Mouse (Mus musculus): ENCODE data around the gene Ptprg.
A peak's percentile ranks its signal among the peaks of the same experiment; 100 is the strongest.

Ptprg gene

DNA sequence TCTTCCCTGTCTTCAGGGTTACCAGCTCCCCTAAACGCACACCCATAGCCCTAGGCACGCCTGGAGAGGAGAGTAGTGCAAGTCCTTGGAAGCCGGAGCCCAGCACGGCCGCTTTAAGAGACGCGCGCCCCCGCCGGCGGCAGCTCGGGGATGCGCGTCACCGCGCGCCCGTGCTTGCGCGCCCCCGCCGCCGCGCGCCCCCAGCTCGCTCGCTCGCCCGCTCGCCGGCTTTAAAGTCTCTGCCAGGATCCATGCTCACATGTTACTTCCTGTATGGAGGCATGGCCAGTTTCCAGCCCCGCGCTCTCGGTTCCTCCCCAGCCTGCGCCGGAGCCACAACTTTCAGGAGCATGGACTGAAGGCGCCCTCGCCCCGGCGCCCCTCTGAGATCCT, at the start of gene Ptprg:
Gene Ptprg (plus strand): TSS at position 260 of the 393 bp plus-strand sequence.
- DNase-seq, result peak; percentile 83

DNA sequence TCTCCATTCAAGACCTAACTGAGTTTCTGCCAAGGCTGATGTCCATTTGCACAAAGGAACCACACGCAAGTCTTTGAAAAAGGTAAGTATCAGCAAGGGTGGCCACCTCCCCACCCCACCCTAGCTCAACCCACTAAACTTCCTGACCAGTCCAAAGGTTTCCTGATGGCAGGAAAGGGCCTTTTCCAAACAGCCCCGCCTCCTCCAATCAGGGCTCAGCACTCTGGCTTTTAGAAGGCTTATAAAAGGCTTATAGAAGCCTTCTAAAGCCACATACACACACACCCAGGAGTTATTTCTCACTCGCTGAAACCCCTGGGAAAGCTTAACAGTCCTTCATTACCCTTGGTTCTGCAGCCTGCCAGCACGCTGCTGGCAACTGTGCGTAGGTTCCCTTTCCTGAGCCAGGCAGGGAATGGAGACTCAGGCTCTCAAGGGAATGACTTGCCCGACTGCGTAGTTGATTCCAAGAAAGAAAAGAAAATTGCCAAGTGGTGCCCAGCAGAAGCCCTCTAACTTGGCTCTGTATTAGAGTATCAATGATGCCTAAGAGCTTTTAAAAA, 49.4 kb upstream of the Ptprg start:
- DNase-seq, result no peak

DNA sequence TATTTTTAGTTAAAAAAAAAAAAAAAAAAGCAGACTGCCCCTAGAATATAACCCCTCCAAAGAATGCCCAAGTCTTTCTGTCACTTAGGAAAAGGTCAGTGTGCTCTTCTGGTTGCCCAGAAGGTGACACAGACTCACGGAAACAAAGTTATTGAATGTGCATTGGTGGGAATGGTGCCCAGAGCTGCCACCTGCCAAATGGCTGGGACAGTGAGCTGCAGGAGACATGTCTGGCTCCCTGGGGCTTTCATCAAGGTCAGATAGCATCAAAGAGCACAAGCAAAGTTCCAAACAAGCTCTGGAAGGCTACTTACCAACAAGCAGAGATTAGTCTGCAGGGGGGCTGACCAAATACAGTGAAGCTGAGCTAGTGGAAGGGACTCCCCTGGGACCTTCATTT, 43.2 kb upstream of the Ptprg start:
- DNase-seq, result no peak

DNA sequence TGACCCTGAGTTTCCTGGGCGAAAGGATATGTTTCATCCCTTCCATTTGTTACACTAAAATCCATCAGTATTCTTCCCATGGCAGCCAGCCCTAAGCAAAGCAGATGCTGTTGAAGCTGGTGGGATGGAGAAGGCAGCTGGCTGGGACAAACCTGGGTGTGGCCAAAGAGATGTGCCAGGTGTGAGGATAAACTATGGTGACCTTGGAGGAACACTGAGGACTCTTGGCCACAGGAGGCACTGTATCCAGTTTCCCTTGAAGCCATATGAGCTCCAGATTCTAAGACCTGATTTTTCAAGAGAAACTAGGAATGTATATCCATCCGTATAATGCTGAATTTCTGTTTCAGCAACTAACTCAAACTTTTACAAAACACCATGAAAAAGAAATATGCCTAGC, 34.2 kb upstream of the Ptprg start:
- no peak for DNase-seq

DNA sequence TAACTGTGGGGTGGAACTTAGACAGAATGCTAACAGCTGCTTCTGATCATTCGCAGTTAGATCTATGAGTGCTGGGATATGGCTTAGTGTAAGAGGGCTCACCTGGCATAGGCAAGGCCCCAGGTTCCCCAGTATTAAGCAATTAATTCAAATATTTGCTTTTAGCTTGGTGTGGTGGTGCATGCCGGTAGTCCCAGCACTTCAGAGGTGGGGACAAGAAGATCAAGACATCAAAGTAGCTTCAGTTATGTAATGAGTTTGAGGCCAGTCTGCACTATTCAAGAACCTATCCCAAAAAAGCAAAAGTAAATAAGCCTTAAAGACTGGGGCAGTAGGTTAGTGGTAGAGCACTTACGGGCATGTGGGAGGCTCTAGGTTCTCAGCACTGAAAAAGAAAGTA, 30.3 kb upstream of the Ptprg start:
- no peak for DNase-seq

DNA sequence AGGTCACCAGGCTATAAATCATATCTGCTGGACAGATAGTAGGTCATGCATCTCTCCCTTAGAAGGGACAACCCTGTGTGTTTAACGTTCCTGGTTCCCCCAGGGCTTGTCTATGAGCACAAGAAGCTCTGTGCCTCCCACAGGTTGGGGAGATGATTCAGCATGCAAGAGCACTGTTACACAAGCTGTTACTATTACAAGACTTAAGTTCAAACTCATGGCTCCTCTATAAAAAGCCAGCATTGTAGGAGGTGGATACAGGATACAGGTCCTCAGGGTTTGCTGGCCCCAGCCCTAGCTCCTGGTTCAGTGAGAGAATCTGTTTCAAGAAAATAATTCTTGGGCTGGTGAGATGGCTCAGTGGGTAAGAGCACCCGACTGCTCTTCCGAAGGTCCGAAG, 23.7 kb upstream of the Ptprg start:
- no peak for DNase-seq

DNA sequence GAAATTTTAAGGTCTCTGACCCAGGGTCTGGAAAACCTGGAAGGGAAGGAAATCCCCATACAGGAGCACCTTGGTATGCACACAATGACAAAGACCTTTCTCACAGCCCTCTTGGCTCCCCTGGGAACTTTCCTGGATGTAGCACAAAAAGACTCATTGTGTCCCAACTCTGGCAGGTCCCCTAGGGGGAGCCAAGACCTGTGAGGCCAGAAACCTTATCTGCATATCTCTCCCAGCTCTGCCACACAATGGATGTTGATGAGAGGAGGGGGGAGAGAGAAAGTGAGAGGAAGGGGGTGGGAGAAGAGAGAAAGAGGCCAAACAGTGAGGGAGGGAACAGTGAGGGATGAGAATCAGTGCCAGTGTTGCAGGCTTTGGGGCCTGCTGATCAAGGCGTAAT, 18.9 kb upstream of the Ptprg start:
- no peak for DNase-seq

DNA sequence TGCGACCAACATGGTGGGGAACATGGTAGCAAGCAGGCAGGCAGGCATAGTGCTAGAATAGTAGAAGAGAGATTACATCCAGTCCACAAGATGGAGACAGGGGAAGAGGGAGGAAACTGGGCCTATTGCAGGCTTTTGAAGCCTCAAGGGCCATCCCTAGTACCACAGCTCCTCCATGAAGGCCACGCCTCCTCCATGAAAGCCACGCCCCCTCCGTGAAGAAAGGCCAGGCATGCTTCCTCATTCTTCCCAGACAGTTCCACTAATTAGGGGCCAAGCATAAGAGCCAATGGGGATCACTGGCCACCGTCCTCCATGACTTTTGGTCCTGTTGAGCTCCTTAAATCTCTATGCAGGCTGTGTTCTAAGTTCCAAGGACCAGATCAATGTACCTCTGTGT, 17.2 kb upstream of the Ptprg start:
- DNase-seq, result no peak

DNA sequence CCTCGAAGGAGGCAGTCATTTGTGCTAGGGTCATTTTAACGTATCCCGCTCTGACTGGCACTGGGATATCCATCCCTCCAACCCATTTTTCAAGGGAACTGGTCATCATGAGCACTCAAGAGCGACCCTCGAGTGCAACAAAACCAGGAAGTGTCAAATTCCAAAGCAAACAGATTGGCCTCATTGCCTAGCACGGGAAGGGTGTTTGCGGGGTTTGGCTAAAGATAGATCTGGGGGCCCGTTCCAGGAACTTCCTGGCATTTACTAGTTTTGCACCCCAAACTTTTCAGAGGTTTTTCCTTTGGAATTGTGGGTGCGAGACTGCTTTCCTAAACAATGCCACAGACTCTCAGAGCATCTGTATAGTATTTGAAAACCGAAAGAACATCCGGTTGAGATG, 1.4 kb upstream of the Ptprg start:
- peak; percentile 8 for DNase-seq

DNA sequence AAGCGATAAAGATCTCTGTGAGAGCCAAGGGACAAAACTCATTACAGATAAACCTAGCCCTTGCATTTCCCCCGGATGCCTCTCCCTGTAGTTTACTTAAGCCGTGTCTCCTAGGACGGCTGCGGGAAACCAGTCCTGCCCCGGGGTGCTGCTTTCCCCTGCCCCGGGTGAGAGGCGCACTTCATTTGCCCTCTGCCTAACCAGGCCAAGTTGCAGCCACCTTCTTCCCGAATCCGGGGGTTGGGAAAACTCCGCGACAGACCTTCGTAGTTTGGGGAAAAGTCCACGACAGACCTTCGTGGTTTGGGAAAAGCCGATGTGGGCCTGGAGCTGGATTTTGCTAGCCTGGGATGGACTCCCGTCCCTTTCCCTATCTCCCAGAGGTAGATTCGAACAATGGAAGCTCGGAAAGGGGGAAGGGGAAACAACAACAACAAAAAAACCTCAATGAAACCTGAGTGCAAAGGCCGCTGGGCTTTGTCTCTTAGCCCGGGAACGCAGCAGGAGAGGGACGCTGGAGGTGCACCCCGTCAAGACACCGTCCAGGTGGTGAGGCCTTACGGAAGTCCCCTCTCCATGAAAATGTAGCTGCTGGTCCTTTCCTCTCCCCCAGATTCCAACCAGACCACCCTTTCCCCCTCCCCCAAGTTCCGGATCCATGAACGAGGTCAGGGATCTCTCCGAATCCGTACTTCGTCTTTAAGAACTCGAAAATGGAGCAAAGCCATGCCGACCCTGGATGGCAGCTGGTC, 635 bp upstream of the Ptprg start:
- peak; percentile 36 for DNase-seq

DNA sequence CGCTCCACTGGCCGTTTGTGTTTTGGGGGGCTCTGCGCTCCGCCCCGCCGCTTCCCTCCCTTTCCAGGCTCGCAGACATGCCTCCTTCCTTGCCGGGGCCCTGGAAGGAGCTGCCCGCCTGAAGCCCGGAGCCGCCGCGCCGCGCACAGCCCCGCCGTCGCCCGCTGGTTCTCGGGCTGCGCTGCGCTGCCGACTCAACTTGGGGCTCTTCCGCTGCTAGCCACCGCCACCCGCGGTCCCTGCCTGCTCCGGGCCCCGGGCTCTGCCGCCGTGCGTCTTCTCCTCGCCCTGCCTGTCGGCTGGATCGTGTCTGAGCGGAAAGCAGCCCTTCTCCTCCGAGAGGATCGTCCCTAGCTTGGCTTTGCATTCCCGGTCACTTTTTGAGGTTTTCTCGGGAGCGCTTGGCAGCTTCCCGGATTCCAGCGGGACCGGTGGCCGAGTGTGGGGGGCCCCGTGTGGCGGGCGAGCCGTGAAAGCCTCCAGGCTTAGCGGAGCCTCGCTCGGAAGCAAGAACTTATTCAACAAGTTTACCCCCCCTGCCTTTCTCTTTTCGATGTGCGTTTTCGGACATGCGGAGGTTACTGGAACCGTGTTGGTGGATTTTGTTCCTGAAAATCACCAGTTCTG, 460 bp downstream of the Ptprg start:
- DNase-seq, result no peak

DNA sequence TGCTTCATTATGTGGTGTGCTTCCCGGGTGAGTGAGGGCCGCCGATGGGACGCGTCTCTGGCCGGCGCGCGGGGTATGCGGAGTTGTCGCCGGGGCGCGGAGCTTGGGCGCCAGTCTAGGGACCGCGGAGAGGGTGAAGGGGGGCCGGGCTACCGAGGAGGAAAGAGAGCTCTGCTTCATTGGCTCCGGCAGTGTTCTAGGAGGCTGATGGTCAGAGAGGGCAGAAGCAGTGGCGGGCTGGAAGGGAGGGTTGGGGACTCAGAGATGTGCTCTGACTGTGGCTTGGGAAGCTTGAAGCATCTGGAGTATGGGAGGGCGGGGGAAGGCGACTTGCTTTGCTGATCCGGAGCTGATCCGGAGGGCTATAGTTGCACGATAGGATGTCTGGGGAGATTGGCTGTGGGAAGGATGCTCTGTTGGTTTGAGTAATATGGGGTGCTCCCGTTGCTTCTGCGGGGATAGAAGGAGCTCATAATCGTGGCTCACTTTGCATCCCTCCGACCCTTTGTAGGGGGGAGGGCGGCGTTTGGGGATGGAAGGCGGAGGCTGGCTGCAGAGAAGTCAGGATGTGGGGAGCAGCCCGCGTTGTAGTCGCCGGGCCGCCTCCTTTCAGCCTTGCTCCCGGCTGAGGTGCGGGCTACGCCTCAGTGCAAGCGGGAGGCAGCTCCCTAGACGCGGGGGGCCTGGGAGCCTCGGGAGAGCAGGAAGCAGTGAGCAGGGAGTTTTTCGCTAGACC, 1.1 kb downstream of the Ptprg start:
- peak; percentile 58 for DNase-seq

DNA sequence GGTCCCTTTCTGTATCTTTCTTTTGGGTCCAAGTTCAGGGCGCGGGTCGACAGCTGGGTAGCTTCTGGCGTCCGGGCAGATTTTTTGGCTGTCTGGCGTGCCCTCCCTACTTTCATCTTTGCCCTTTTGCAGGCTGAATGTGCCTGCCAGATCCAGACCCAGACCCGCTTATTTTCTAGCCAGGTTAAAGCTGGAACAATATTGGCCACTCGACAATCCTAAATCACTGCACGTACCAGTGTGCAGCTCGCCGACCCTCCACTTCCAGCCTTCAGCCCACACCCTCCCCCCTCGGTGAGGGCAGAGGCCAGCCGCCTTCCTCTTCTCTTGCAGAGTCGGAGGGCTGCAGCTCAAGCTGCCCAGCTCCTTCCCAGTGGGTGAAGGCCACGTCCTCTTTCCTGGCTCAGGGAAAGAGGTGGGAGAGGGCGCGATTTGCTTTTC, 1.7 kb downstream of the Ptprg start:
- DNase-seq, result peak; percentile 28

DNA sequence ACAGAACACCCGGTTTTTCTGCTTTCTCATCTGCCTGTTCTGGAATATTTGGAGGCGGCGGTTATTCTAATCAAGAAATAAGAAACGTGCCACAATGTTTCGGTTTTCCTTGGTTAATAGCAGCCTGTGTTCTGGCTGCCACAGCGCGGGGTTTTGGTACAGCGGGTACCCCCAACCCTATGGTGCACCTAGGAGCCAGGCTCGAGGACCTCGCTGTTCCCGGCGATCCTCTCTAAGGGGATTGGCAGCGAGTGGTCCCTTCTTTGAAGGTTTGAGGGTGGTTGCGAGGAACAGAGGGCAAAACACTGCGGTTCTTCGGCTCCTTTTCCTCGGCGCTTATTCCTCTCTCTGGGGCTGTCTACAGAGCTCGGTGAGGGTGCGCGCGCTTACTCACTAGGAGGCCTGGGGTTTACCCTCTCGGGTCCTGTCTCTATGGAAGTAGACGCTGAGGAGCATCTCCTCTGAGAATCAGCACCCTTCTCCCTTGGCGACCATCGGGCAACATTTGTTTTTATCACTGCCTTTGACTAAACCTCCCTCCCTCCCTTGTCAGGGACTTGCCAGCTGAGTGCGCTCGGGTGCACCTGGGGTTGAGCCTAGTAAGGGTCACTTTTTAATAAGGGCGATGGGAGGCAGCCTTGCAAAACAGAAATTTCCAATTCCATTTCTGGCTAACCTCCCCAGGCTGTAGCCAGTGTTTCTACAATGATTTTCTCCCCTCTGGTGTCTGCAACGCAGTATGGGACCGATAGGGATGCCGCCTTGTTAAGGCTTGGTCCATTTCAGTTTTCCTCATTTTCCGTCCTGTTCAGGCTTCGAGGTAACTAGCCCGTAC, 2.4 kb downstream of the Ptprg start:
- peak; percentile 47 for DNase-seq

DNA sequence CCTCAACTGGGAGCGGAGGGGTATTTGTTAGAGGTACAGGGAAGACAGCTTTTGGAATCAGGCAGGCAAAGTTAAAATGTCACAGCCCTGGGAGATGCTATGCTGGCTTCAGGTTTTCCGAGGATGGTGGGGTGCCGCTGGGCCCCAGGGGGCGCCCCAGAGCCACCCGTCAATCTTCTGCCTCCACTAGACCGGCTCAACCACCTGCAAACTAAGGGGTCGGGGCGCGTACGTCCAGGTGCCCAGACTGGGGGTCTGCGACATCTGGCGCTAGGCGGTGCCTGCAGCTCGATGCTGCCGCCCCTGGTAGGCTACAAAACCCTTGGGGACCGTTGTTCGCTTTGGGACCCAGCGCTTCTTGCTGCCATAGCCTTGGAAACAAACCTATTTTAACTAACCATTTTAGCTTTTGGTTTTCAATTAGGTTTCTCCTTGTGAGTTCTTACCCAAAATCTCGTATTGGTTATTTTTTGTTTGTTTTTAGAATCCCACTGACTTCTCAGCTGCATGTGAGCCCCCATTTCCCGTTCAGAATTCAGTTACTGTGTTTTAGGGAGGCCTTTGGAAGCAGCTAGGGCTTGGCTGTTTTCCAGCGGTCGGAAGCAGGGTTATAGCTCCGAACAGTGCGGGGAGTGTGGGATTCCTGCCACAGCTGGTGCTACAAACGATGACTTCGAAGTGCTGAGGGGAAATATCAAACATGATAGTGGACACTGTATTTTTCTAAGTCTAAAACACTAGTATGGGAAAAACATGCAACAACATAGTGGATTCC, 3.2 kb downstream of the Ptprg start:
- peak; percentile 73 for DNase-seq

DNA sequence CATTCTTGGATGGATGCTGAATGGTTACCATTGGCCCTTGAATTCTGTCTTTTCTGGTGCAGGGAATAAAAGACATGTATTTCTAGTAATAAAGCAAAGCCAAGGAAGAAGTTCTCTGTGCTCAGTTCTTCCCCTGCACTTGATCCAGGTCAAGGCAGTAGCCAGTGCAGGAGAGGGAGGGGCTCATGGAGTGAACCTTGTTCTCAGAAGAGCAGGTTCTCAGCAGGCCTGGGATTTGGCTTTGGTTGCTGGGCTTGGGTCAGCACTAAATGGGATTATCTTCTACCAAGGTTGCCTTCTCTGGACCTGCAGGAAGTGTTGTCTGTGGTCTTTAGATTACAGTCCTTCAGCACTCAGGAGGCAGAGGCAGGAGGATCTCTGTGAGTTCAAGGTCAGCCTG, 5.2 kb downstream of the Ptprg start:
- DNase-seq, result no peak

DNA sequence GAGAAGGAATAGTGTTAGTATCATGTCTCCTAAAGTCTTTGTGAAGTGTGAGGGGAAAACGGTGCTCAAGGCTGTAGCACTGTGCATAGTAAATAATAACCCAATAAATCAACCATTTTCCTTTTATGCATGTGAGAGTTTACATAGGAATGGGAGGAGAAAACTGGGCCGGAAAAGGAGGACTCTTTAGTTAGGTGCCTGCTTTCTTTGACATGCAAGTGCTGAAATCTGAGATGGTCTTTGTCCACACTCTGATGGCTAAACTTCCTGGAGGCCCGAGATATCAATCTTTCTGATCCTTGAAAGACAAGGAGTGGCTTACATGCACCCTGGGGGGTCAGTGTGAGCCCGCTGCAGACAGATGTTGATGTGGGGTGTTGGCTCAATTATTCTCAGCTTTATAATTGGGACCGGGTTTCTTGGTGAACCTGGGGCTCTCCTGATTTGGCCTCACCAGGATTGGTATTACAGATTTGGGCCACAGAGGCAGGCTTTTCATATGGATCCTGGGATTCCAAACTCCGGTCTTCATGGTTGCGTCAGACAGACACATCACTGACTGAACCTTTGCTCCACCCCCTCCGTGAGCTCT, 7.4 kb downstream of the Ptprg start:
- DNase-seq, result no peak

DNA sequence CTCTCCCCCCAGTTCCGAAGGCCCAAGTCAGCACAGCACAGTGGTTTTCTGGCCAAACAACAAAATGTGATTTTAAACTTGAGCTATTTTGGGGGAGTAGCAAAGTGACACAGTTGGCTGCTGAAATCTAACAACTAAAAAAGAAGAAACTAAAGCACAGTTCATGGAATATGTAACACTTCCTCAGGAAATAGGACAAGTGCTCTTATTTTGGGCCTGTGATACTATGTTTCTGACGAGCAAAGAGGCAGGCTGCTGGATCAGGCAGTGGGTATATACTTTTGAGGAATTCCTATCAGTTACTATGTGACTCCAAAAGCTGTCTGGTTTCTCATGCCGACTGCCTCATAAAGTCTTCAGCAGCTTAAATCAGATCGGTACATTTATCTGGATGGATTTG, 8.1 kb downstream of the Ptprg start:
- DNase-seq, result no peak

DNA sequence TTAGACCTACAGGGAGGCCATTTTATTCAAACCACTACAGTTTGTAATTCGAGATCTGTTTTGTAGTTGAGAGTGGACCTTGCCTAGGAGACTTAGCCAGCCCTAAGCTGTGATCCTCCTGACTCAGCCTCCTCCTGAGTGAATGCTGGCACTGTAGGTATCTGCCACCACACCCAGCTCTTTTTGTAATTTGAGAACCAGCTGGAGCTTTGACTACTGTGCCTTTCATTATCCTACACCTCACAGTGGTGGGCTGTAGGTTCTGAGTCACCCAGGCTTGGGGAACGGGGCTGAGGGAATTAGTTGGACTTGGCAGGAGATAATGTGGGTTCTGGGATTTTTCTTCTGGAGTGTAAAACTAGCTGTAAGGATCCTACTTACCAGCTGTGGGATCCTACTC, 9.5 kb downstream of the Ptprg start:
- DNase-seq, result no peak

DNA sequence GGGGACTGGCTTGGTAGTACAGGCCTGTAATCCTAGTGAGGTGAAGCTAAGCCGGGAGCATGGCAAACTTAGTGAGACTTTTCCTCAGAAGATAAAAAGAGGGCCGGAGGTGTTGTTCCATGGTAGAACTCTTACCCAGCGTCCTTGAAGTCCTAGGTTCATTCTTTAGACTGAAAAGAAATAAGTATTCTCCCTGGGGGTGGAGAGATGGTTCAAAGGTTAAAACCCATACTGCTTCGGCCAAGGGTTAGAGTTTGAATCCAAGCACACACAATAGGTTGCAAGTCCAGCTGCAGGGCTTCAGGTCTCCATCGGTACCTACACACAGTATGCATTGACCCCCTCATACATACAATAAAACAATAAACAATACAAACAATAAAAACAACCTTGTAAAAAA, 10.3 kb downstream of the Ptprg start:
- no peak for DNase-seq

DNA sequence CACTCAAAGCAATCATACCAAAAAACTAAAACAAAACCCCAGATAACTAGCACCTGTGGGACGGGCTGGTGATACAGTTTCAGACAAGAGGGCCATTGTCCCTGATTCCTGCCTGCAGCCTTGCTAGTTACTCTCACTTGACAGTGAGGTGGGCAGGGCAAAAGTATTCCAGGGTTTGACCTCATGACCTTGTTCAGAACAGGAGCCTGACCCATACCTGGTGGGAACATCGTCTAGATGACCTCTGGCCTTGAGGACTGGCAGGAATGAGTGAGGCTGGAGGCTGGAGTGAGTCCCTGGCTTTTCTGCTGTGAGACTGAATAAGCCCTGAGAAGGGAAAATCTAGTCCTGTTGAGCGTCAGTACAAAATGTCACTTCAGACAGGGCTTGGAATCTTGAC, 11.1 kb downstream of the Ptprg start:
- DNase-seq, result no peak

DNA sequence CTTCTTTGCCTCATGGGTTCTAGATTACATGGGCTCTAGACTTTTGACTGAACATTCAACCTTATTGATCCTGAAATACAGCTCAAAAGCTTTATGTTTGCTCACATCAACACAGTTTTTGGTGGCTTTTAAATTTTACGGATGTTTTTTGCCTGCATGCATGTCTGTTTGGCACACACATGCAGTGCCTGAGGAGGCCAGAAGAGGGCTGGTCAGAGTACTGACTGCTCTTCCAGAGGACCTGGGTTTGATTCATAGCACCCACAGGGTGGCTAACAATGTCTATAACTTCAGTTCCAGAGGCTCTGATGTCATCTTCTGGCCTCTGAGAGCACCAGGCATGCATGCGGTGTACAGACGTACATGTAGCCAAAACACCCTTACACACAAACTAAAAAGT, 12.0 kb downstream of the Ptprg start:
- DNase-seq, result no peak
